Mouse (Mus musculus) brain, adult 2 months (tissue): ENCODE results near the gene BC107364.
"Not testable (repeated sequence)": the region's sequence is repeated elsewhere in the genome, so short reads cannot be mapped to it uniquely, and the experiment has no call there.

Experiments
- DNase-seq: peaks from one replicate; pipeline ENCODE4 v3.0.0; 2011; ENCODE audit warnings: low read depth, low spot score

The BC107364 gene

GRCm38 (mm10) chr3:96451181-96451737 lies 847 bp downstream of the BC107364 start:
- DNase-seq = not testable (repeated sequence)

DNA sequence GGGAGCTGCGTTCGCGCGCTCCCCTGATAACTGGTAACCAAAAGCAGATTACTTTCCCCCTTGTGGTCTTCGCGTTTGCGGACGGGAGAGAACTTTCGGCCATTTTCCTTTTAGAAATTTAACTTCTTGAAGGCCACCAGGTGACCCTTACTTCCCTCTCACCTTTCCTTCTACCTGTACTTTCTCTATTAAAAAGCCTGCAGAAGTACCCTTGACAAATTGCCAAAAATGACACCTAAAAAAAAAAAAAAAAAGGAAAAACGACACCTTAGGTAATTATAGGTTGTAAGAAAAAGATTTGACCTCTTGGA lies 1.6 kb downstream of the BC107364 start:
- DNase-seq = not testable (repeated sequence)

GRCm38 (mm10) chr3:96449762-96450585 lies 2.1 kb downstream of the BC107364 start:
- not testable (repeated sequence) for DNase-seq

- no peak for DNase-seq
Observed at GRCm38 (mm10) chr3:96445436-96445835, 6.7 kb downstream of the BC107364 start.

DNA sequence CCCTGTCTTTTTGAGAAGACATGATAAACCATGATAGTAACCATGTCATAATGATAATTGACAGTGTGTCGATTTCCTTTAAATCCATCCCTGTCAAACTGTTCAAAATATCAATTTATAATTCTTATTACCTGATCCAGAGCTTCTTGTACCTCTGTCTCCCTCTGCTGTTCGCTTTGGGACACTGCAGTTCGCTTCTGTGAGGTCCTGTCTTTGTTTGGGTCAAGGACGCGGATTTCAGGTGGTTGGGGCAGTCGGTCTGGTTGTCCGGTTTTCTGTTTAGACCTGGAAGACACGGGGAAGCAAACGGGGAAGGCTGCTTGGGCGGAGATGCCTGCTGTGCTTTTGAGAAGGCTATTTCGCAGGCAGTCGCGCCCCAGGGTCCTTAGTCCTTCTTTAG lies 11.5 kb downstream of the BC107364 start:
- DNase-seq = peak; percentile 81

- peak; percentile 40 for DNase-seq
Observed at GRCm38 (mm10) chr3:96435557-96436091, 16.5 kb downstream of the BC107364 start.

DNA sequence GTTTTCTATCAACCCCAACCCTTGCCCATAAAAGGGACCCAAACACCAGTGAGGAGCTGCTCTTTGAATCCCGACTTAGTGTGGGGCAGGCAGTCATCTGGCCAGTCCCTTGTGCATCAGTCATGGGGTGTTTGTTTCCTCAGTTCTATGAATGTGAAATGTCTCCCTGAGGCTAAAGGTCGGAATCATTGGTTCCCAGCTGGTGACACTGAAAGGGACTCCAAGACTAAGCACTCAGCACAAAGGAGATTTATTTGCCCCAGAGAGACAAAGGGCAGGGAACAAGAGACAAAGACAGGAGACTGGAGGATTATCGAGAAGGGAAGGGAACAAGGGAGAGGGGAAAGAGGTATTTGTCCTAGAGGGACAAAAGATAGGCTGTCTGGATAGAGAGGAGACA lies 19.9 kb downstream of the BC107364 start:
- DNase-seq = no peak

GRCm38 (mm10) chr3:96429819-96430132 lies 22.3 kb downstream of the BC107364 start:
- DNase-seq = no peak

GRCm38 (mm10) chr3:96428941-96429818 lies 22.9 kb downstream of the BC107364 start:
- no peak for DNase-seq

- DNase-seq = peak; percentile 46
Observed at GRCm38 (mm10) chr3:96427761-96428462, 24.2 kb downstream of the BC107364 start.

DNA sequence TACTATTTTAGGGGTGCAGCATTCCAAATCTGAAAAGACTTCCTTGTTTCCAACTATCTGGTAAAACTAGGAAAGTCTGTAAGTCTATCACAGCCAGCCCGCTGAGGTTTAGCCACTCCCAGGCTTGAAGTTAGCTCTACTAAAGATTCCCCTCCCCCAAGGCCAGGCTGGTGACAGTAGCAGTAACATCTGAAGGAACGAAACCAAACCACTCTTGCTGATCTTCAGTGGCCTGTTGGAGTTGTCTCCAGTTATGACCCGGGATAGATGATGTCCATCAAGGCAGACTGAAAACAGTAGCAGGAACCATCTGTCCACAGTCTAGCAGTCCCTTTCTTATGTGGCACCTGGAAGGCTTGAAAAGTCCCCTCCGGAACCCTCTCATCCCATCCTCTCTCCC lies 24.8 kb downstream of the BC107364 start:
- DNase-seq = no peak

DNA sequence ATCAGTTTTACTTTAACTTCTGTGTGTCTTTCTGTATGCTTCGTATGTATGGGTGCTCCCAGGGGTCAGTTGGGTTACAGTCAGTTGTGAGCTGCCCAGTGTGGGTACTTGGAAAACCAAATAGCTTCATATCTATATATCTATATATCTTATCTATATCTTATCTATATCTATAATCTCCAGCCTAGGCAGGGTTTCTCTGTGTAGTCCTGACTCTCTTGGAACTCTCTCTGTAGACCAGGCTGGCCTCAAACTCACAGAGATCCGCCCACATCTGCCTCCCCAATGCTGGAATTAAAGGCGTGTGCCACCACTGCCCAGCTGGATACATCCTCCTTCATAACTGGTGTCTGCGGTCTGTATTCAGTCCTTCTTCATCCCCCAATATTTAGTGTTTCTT lies 25.8 kb downstream of the BC107364 start:
- no peak for DNase-seq

DNA sequence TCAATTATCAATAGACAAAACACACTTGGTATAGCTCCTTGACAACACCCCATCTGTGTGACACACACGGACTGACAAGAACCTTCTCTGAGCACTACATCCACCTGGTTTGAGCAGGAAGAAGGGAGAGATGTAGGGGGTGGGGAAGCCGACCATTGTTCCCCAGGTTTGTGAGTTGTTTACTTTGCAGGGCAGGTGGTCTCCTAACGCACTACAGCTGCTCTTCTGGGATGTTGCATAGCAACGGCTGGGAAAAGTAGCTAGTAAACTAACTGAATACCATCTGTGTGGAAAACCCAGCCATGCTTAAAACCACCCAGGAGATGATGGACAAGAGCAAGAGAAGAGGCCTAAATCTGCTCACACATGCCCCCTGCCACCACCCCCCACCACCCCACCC lies 27.7 kb downstream of the BC107364 start:
- DNase-seq = not testable (repeated sequence)

- no peak for DNase-seq
Observed at GRCm38 (mm10) chr3:96423889-96424288, 28.2 kb downstream of the BC107364 start.

DNA sequence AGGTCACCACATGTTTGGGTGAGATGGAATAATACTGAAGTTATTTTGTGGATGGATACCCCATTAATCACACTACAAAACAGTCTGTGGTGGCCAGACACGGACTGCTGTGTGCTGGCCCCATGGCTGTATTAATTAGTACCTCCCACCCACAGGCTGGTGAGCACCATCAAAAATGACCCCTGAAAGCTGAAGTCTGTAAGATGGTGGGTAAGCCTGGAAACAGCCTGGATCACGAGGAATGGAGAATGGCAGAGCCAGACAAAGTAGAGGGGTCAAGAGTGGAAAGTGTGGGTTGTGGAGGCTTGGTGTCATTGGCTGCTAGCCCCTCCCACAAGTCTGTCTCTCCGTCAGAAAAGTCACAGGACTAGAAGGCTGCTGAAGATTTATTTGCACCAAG lies 31.3 kb downstream of the BC107364 start:
- no peak for DNase-seq

GRCm38 (mm10) chr3:96418902-96419301 lies 33.2 kb downstream of the BC107364 start:
- DNase-seq = not testable (repeated sequence)

DNA sequence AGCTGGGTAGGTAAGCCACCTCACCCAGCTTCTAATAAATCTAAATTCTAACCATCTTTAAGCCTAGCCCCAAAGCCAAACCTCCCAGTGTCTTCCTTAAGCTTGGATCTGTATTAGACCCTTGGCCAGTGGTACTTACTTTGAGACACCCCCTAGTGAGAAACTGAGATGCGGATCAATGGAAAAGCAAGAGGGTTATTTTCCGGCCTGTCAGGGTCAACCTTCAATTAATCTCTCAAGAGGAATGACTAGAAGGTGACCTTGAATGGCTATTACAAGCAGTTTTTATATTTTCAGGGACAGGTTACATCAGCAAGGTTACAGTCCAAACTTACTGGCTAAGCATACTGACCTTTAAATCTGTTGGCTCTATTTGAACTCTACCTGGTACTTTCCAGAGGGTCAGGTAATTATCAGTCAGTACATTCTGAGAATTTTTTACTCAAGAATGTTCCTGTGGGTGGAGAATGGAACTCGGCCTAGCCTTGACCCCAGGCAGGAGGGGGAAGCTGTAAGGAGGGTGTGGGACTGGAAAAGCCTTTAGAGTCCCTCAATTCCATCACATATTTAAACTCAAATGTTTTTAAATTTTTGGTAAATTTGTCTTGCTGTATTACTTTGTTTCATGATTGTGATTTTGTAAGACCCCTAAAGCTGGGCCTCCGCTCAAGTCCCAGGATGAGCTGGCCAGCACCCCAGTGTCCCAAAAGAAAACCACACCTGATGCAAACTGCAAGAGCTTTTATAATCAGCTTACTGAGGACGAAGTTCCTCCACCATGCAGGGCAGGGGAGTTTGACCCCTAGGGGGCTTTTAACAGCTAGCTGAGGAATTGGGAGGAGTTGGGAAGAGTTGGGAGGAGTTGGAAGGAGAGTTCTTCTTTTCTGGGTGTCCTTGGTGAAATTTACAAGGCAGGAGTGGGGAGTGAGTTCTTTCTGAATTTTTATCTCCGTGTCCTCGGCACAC lies 34.0 kb downstream of the BC107364 start:
- DNase-seq = no peak

- DNase-seq = no peak
Observed at GRCm38 (mm10) chr3:96416595-96416994, 35.5 kb downstream of the BC107364 start.

DNA sequence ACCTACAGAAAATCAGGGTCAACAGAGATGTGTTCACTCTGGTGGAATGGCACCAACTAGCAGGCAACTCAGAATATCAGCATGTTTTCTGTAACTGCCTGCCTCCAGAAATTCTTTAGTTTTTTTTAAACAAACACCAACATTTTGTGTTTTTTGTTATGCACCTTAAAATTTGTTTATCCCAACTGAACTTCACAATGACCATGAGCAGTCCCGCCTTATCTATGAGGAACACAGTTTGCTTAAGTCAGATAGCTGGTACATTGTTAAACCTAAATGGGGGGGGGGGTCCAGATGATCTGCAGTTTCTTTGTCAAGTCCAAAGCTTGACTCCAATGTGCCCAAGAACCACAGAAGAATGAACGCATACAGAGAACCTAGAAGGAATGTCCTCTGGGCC lies 36.0 kb downstream of the BC107364 start:
- DNase-seq = no peak

DNA sequence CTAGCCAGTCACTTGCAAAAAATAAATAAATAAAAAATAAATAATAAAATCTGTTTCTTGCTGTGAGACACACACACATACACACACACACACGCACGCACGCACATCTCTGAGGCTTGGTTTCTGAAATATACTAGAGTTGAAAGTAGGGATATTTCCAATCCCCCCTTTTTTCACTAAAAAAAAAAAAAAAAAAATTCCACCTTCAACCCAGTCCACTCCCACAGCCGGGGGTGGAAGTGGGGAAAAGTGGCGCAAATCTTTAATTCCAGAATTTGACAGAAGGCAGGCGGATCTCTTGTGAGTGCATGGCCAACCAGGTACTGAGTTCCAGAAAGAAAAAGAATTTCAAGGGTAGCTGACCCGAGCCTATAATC lies 37.2 kb downstream of the BC107364 start:
- no peak for DNase-seq
